Mouse (Mus musculus) testis, adult 2 months (tissue): ENCODE measurements at regions not wholly inside any gene's neighbourhood (a gene's known extent, or its start where the extent isn't known, plus 50 kb on each side); places are given as distances from the start of the nearest gene placed in this dataset.

Experiments
- CTCF ChIP-seq: fragments of 200-500 bp; IDR thresholded peaks from 2 replicates; pipeline ENCODE4 v1.5.1; 2012; ENCODE audit warnings: low read depth, mild to moderate bottlenecking, inconsistent platforms, low read length, moderate library complexity; ENCODE audit not compliant: control insufficient read depth, insufficient read depth, insufficient replicate concordance
- POLR2A ChIP-seq: fragments of 200-500 bp; IDR thresholded peaks from 2 replicates; pipeline ENCODE4 v1.6.1; 2012; ENCODE audit warnings: low read depth, mild to moderate bottlenecking, inconsistent platforms, low read length, moderate library complexity; ENCODE audit not compliant: control insufficient read depth

- TF ChIP-seq POLR2A, result no peak
- TF ChIP-seq CTCF, result no peak
Measured at GRCm38 (mm10) chr16:95845323-95845860, 143.5 kb downstream of the Ets2 start.
